Mouse (Mus musculus): Measurements from ENCODE around the gene Trib2. TPM values are rescaled to one million over a fixed set of nuclear protein-coding genes. Genes with fewer than 3 reads are reported as not detected.

Gene Trib2
- polyA plus RNA-seq, 1 experiment from 2014 or later: 62.0 TPM

Small RNA genes lying within 50 kb of the gene (microRNA-seq; reads per million reads assigned to microRNA genes)
- not detected for gene Mir6387 (ENCODE audit: borderline number of aligned reads)
